Mouse (Mus musculus) gastrocnemius, postnatal 4 days (tissue): ENCODE results near the gene Sh3bp4. TPM values are rescaled to one million over a fixed set of nuclear protein-coding genes. Genes with fewer than 3 reads are reported as not detected.
A peak's percentile ranks its signal among the peaks of the same experiment; 100 is the strongest.

Experiments used
- DNase-seq, 2 experiments: peaks; one replicate each; pipeline ENCODE4 v3.0.0; 2021 to 2022; ENCODE audit warnings: low spot score in 2 of 2, mixed read lengths in 2 of 2
- long read RNA-seq, 2 experiments: library from polyadenylated mRNA; stranded (forward); transcript quantifications; one replicate each; pipeline ENCODE4 v2.0.0; 2021
- total RNA-seq, 2 experiments: library from RNA; stranded (reverse); gene quantifications; 2 replicates each; pipeline ENCODE4 v1.2.3; 2021

Gene Sh3bp4
- total RNA-seq = 10 to 100 TPM; 16.8 to 17.1 TPM
- long read RNA-seq, experiment 1, full-length matches to known transcripts = 36 of 42 reads
- long read RNA-seq, experiment 1, partial matches to known transcripts = 6 of 42 reads
- long read RNA-seq, experiment 1, other reads (novel, unspliced or antisense) = 0 of 42 reads
- long read RNA-seq, experiment 2, full-length matches to known transcripts = 42 of 57 reads
- long read RNA-seq, experiment 2, partial matches to known transcripts = 7 of 57 reads
- long read RNA-seq, experiment 2, other reads (novel, unspliced or antisense) = 8 of 57 reads

DNA sequence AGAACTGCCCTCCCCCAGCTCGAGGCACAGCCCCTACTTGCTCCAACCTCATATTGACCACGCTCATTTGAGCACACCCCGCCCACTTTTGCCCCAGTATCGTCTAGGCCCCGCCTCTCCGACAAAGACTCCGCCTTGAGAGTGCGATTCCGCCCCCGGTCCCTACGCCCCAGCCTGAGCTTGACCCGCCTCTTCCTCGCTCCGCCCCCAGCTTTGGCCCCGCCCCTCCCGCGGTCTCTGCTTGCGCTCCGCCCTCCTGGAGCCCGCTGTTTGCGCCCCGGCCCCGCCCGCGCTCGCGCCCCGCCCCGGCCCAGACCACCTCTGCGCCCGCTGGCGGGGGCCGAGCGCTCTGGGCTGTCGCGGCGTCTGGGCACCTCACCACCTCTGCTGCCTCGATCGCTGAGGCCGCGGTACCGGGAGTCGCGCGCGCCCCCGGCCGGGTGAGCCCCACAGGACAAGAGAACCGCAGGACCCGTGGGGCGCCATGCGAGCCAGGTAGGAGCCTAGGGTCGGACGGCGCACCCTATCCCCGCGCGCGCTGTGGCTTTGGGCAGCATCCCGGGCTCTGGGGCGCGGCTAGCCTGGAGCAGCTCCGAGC, at the start of gene Sh3bp4:
Gene Sh3bp4 (plus strand): TSS at position 313 of the 598 bp plus-strand sequence.
- peak; percentile 99 for DNase-seq

- DNase-seq = no peak
Measured at GRCm38 (mm10) chr1:89022997-89023396, 47.2 kb upstream of the Sh3bp4 start.

DNA sequence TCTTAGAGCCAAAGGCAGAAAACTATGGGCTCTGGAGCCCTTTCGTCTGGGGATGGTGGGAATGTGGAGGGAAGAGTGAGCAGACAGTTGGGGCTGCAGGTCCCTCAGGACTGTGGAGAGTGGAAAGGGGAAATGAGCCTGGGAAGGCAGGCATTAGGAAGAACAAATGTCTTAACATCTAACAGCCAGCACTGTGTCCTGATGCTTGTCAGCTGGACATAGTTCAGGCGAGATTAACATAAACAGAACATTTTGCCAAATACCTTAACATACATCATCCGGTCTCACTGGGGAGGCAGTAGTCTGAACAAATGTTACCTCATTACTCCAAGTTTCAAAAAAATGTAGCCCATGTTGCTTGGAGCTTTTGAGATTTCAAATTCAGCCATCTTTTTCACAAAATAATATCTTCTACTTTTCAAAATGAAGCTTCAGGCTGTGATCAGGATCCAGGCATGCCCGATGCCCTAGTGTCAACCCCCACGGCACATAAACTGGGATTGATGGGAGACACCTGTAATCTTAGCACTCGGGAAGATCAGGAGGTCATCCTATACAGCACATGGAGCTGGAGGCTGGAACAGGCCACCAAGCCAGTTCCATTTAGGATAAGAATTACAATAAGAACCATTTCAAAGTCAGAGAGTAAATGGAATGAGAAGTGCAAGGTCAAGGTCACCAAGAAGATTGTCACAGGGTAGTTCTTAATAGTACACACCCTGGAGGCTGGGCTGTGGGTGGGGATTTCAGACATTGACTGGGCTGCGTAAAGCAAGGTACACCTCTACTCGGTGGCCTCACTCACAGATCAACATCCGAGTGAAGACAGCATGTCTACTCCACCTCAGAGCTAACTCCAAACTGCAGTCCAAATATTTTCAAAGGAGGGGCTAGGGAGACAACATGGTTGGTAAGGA, 45.3 kb upstream of the Sh3bp4 start:
- DNase-seq = no peak

DNA sequence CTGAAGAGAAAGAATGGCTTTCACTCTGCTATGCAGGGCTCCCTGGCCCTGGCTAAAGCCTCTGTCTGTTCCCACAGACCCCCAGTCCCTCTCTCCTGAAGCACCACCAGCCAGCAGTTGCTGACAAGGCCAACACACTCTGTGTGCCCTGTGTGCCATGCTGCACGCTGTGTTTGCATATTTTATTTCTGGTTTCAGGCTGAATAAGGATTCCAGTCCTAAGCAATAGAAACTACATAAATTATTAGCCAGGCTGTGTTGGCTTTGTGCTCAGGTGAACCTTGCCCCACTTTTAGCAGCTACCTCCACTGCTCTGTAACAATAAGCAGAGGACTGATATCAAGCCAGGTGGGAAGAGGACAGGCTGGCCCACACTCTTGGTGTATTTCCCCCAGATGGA, 44.2 kb upstream of the Sh3bp4 start:
- DNase-seq = no peak

DNA sequence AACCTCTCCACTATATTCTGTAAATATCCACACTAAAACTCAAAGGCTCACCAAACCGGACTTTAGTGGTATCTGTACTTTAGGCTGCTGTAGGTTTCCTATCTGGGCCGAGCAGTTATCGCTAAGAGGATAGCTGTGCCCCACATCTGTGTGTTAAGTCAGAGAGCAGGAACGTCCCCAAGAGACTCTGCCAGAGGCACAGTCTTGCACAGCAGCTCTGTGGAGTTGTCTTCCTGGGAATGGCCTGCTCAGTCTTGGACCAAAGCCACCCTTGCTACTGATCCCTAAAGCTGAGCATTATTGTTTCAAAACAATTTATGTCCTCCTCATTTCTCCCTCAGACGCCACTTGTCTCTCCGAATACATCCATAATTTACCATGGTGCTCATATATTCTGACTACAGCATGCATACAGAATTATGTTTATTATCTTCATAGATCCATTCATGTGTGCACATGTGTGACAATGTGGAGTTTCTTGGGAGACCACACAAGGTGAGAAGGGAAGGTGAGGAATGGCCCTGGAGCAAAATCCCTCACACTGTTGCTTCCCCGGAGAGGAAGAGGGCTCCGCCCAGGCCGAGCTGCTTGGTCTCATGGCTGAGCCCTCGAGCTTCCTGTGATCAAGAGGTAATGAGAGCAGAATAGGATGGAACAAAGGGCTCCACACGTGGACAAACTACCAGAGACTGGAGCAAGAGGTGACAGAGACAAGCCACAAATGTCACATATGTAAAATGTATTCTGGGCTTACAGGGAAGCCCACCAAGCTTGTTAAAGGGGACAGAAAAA, 40.9 kb upstream of the Sh3bp4 start:
- DNase-seq = no peak

GRCm38 (mm10) chr1:89033661-89034060, 36.6 kb upstream of the Sh3bp4 start:
- no peak for DNase-seq

- no peak for DNase-seq
Measured at GRCm38 (mm10) chr1:89034061-89034460, 36.2 kb upstream of the Sh3bp4 start.

DNA sequence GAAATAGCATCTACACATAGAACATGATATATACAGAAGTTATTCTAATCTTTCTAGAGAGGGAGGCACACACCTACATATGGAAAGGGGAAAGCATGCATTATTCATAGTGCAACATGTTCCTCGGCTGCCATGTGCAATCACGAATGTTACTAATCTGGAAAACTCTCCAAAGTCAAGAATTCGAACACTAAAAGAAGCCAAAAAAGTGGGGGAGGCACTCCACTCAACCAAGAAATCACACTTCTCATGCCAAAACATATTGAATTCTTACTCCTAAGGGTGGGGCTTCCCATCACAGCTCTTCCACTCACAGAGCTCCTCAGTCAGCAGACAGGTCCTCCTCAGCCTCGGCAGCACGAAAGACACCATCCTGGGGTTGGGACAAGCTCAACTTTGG, 35.1 kb upstream of the Sh3bp4 start:
- DNase-seq = no peak

GRCm38 (mm10) chr1:89039836-89040235, 30.4 kb upstream of the Sh3bp4 start:
- no peak for DNase-seq

GRCm38 (mm10) chr1:89041290-89041689, 28.9 kb upstream of the Sh3bp4 start:
- DNase-seq = no peak

GRCm38 (mm10) chr1:89042081-89042480, 28.1 kb upstream of the Sh3bp4 start:
- DNase-seq = no peak

DNA sequence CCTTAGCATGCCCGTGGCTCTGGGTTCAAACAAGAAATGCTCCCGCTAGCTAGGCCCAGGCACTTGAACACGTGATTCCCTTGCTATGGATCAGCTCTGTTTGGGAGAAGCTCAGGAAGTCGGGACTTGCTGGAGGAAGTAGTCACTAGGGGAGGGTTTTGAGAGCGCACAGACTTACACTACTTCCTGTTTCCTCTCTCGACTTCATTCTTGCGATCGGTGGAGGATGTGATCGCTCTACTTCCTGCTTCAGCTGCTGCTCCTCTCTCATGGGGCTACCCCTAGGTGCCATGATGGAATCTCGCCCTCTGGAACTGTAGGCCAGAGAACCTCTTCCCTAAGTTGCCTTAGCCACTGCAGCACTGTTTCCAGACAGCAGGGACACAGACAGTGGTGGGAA, 27.3 kb upstream of the Sh3bp4 start:
- DNase-seq = no peak

GRCm38 (mm10) chr1:89045403-89045802, 24.8 kb upstream of the Sh3bp4 start:
- DNase-seq = no peak

DNA sequence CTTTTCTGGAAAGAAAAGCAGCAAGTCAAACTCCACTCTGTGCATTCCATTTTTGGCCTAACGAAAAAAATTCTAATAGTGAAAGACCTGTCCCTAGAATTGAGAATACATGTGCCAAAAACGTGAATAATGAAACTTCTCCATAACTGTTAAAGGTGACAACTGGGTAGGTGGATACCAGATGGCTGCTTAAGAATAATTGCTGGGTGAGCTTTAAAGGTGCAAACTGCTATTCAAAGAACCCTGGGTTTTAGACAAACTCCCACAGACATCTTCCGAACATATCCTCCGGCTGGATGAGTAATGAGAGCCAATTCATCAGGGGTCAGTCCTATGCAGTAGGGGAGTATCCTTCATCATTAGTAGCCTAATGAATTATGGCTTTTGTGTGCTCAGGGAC, 20.7 kb upstream of the Sh3bp4 start:
- no peak for DNase-seq

GRCm38 (mm10) chr1:89056175-89056574, 14.0 kb upstream of the Sh3bp4 start:
- DNase-seq = no peak

DNA sequence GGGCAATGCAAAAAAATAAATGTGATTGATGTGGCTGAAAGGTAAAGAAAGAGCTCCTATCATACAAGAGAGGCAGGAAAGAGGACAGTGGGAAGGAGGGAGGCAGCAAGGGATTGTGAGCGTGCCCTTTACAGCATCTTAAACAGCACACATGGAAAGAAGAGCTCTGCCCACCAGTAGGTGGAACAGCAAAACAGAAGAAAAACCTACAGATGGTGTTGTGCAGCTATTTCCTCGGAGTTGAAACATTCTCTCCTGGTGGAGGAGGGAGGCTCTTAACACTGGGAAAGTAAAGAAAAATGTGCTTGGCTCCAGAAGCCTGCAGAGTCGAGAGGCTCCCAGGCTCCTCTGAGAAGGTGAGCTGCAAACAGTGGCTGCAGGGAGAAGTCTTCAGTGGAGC, 12.8 kb upstream of the Sh3bp4 start:
- no peak for DNase-seq

- DNase-seq = no peak
Measured at GRCm38 (mm10) chr1:89058011-89058410, 12.2 kb upstream of the Sh3bp4 start.

DNA sequence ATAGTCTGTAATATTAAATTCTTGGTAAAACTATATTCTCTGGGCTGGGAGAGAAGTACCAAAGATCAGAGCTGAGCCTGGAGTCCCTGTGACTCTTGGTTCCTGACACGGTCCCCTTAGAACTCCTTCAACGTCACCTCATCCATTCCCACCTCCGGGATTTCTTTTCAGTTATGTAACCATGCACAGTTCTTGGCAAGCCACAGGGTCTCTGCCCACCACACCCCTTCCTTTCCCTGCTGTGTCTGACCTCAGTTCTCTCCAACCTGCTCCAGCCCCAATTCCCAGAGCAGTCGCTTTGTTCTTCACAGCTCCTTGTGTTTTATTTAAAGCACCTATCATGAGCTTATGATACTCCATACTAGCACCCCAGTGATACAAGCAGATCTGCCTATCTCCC, 7.2 kb upstream of the Sh3bp4 start:
- no peak for DNase-seq

GRCm38 (mm10) chr1:89063800-89064199, 6.4 kb upstream of the Sh3bp4 start:
- no peak for DNase-seq

DNA sequence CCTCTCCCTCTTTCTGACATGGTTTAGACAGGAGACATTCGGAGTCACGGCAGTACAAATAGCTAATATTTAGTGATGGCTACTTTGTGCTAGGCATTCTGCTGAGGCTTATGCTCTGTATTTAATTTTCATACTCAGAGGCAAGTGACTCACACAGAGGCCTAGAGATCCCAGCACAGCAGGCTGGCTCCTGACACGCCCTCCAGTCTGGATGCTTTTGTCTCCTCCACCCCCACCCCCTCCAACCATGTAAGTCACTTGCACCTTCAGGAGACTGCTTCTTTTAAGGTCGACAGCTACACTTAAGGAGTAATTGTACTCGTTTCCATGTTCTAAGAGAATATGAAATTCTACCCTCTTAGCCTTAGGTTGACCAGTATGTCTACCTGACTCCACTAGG, 1.4 kb upstream of the Sh3bp4 start:
- no peak for DNase-seq

DNA sequence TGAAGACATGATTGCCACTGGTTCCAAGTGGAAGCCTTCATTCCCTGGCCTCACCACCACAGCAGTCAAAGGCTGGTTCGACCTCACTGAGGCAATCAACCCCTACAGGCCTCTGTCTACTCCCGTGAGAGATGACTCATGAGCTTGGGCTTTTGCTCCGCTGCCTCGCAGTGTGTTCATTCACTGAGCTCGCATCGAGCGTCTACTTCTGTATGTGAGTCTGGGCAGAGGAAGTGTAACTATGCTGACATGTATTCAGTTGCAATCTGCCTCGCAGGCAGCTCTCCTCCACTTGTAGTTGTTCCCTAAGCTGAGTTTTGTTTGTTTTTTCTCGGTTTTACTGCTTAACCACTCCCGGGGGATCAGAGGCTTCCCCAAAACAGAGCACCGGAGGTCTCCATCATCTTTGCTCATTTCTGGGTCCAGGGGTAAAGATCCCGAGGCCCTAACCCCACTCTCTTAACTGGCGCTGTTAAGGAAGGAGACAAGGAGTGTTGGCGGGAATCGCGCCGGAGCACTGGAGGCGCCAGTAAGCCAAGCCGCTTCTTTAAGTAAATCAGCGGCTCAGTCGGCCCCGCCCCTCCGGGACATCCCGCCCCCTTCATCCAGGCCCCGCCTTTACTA, 624 bp upstream of the Sh3bp4 start:
- DNase-seq = peak in 1 of 2 experiments; percentile 34
